8 mouse cellular contexts compared by ENCODE assay signal in genomic region chr3:93554981-93555877, GRCm38 (mm10). TPM values are rescaled to one million over a fixed set of nuclear protein-coding genes. Genes with fewer than 3 reads are reported as not detected.
DNase-seq lines count a peak whose midpoint lies in the region; ATAC-seq lines count a peak whose summit lies in the region.

TSS of gene S100a10 (plus strand) at chr3:93555080.

- H3K27me3 ChIP-seq in forebrain, embryonic 15.5 days, result no peaks in the 10 kb centered on the region

- DNase-seq in ES-CJ7 (ENCODE audit: low read depth, low spot score), result peak; percentile 42
- DNase-seq in adrenal gland, postnatal 25 days, result peak; percentile 79
- peak; percentile 7 to 19 for DNase-seq in layer of hippocampus, postnatal 25 days (ENCODE audit: extremely low spot score in 1 of 2, low spot score in 1 of 2)
- peak; percentile 85 for DNase-seq in lung, postnatal 25 days (ENCODE audit: low spot score)
- peak; percentile 49 for DNase-seq in ovary, postnatal 14 days (ENCODE audit: low spot score)
- DNase-seq in urinary bladder, adult 2 months (ENCODE audit: low spot score), result peak; percentile 68

- H3K9me3 ChIP-seq in forebrain, embryonic 15.5 days, result no peaks in the 10 kb centered on the region

- H3K4me2 ChIP-seq in forebrain, embryonic 15.5 days (replicated peaks), result peak within 1 kb of the TSS; percentile 97

- 3% methylated on average over 36 of the region's 39 CpGs for WGBS in forebrain, embryonic 15.5 days

- H3K4me1 ChIP-seq in forebrain, embryonic 15.5 days, result peaks cover 12% of the 10 kb centered on the region

- peak within 1 kb of the TSS; percentile 63 for H3K4me3 ChIP-seq in forebrain, embryonic 15.5 days

- ATAC-seq in forebrain, embryonic 15.5 days (replicated peaks), result peak; percentile 91
- peak; percentile 38 to 62 for ATAC-seq in hematopoietic stem cell, adult 5-6 weeks (replicated peaks in 1 of 2; ENCODE audit: insufficient read depth in 1 of 2, low FRiP score in 2 of 2, low TSS enrichment in 1 of 2, low read depth in 1 of 2, poor library complexity in 2 of 2, severe bottlenecking in 2 of 2)

- H3K27ac ChIP-seq in forebrain, embryonic 15.5 days (replicated peaks), result no peak within 1 kb of the TSS; the same call in 1 of the 2 replicates

- no peaks in the 10 kb centered on the region for H3K36me3 ChIP-seq in forebrain, embryonic 15.5 days

- H3K9ac ChIP-seq in forebrain, embryonic 15.5 days (replicated peaks), result peak within 1 kb of the TSS; percentile 68

RNA-seq across cellular contexts. Expression of gene S100a10, which starts in this region (rescaled TPM):
- total RNA-seq in adrenal gland, postnatal 25 days (2021), result 138 and 144 TPM in 2 replicates
- 114 and 115 TPM in 2 replicates for polyA plus RNA-seq in forebrain, embryonic 15.5 days (2015; fragmentation: Nextera tagmentation; extraction: Ambion mirVana)
- total RNA-seq in hematopoietic stem cell, adult 5-6 weeks (2017), result 357 and 381 TPM in 2 replicates
- 10 to 100 TPM; 15.0 to 23.5 TPM for total RNA-seq in layer of hippocampus, postnatal 25 days (2021)
- 264 and 295 TPM in 2 replicates for polyA plus RNA-seq in urinary bladder, adult 2 months (2012; rRNA removed)

Comparison
In these comparisons a context has a peak if more than half of its experiments do, and no peak if none do; other contexts are left out.
1. DNase-seq: peak in every context shown above with its lines; median percentile 85 in lung, postnatal 25 days; 79 in adrenal gland, postnatal 25 days; 68 in urinary bladder, adult 2 months; 49 in ovary, postnatal 14 days; 42 in ES-CJ7; 13 in layer of hippocampus, postnatal 25 days.